Mouse (Mus musculus): ENCODE measurements around the gene Qser1. TPM values are rescaled to one million over a fixed set of nuclear protein-coding genes. Genes with fewer than 3 reads are reported as not detected.

Gene Qser1
- polyA plus RNA-seq, 1 experiment from 2014 or later: 5.8 TPM

DNA sequence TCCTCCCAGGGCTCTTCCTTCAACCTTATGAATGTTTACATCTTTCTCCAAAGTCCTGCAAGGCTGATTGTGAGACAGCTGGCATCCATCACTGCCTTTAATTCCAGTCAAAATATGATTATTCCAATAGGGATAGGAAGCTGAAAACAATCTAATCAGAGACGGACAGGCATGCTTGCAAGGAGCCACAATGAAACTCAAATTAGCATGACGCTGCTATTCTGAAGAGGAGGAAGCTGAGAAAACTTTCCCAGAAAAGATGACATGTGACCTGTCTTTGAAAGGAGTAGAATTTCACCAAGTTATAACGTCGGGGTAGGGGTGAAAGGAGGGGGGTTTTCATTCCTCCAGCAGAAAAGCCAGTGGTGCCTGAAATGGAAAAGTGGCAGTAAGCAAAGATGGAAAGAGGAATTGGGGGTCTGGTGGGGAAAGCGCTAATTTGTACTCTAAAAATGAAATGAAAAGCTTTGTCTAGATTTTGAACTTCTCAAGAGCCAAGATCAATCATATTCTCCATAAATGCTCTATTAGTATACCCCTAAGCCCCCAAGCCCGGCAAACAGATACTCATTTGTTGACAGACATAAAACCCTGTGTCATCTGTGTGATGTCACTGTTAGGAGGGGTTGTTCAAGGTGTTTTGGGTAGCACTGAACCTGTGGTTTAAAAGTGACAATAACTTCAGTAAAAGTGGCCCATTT, 105.7 kb downstream of the Qser1 start:
- H3K9me3 ChIP-seq (replicated peaks; ENCODE audit: control insufficient read depth, low read length, poor library complexity, severe bottlenecking): no peaks in the 10 kb centered on the region
- H3K4me1 ChIP-seq (ENCODE audit: control insufficient read depth, insufficient read depth, low read length): peaks cover 11% of the 10 kb centered on the region
- peak overlapping the region; percentile 89 for H3K9ac ChIP-seq (ENCODE audit: low read depth, low read length)
- no peak overlapping the region; the same call in 1 of the 2 replicates for H3K27ac ChIP-seq (ENCODE audit: low read length)
- WGBS: 16% methylated on average over 6 of the region's 6 CpGs
- H3K27me3 ChIP-seq (ENCODE audit: control insufficient read depth, insufficient read depth, low read depth, low read length): no peaks in the 10 kb centered on the region
- peak overlapping the region; percentile 56 for H3K4me2 ChIP-seq (ENCODE audit: low read length)
- ATAC-seq: peak; percentile 4; the same call in 1 of the 2 replicates
- peak overlapping the region; percentile 79 for H3K4me3 ChIP-seq (ENCODE audit: low read depth, low read length)
- H3K36me3 ChIP-seq (ENCODE audit: control insufficient read depth, insufficient read depth, low read length): no peaks in the 10 kb centered on the region

DNA sequence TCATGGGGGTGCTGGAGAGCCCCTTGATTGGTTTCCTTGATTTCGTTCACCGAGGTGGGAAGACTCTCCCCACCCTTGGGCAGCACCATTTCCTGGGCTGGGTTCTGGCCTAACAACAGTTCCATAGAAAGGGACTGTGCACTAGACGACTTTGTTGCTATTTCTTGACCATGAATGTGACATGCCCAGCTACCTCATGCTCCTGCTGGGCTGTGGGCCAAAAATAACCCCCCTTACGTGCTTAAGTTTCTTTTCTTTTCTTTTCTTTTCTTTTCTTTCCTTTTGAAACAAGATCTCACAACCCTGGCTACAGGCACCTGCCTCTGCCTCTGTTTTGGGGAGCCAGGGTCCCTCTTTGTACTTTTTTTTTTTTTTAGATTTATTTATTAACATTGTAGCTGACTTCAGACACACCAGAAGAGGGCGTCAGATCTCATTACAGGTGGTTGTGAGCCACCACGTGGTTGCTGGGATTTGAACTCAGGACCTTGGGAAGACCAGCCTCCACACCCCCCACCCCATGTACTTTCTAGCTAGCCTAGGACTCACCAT, 106.7 kb downstream of the Qser1 start:
- no peak overlapping the region for H3K9ac ChIP-seq (ENCODE audit: low read depth, low read length)
- H3K27me3 ChIP-seq (ENCODE audit: control insufficient read depth, insufficient read depth, low read depth, low read length): no peaks in the 10 kb centered on the region
- H3K4me3 ChIP-seq (ENCODE audit: low read depth, low read length): no peak overlapping the region
- peaks cover 11% of the 10 kb centered on the region for H3K4me1 ChIP-seq (ENCODE audit: control insufficient read depth, insufficient read depth, low read length)
- H3K27ac ChIP-seq (ENCODE audit: low read length): no peak overlapping the region
- H3K4me2 ChIP-seq (ENCODE audit: low read length): no peak overlapping the region
- no peaks in the 10 kb centered on the region for H3K9me3 ChIP-seq (replicated peaks; ENCODE audit: control insufficient read depth, low read length, poor library complexity, severe bottlenecking)
- no peak for ATAC-seq
- no peaks in the 10 kb centered on the region for H3K36me3 ChIP-seq (ENCODE audit: control insufficient read depth, insufficient read depth, low read length)
- WGBS: 59% methylated on average over 6 of the region's 6 CpGs

Other genes with a start within 250 kb of the Qser1 start
- 91.3 and 105 TPM in 2 replicates for gene Cstf3, start 226.2 kb downstream of the Qser1 start, polyA plus RNA-seq (2015; fragmentation: Nextera tagmentation; extraction: Ambion mirVana)
- gene Tcp11l1, start 104.6 kb downstream of the Qser1 start, polyA plus RNA-seq (2015; fragmentation: Nextera tagmentation; extraction: Ambion mirVana): 54.5 and 55.7 TPM in 2 replicates
- gene Pin1rt1, start 100.4 kb downstream of the Qser1 start, polyA plus RNA-seq (2015; fragmentation: Nextera tagmentation; extraction: Ambion mirVana): 0.15 TPM in 1 of 2 replicates, not detected in the other
- 0.88 and 1.4 TPM in 2 replicates for gene Depdc7, start 73.9 kb downstream of the Qser1 start, polyA plus RNA-seq (2015; fragmentation: Nextera tagmentation; extraction: Ambion mirVana)
- gene Prrg4, start 33.1 kb upstream of the Qser1 start, polyA plus RNA-seq (2015; fragmentation: Nextera tagmentation; extraction: Ambion mirVana): 0.58 and 0.78 TPM in 2 replicates
- gene Ccdc73, start 51.0 kb upstream of the Qser1 start, polyA plus RNA-seq (2015; fragmentation: Nextera tagmentation; extraction: Ambion mirVana): 4.4 and 6.5 TPM in 2 replicates
- 150 and 154 TPM in 2 replicates for gene Eif3m, start 200.3 kb upstream of the Qser1 start, polyA plus RNA-seq (2015; fragmentation: Nextera tagmentation; extraction: Ambion mirVana)